Mouse (Mus musculus) E14TG2a.4 (cell line): Measurements from ENCODE around the gene Med13l.

Experiments
- CTCF ChIP-seq: conservative IDR thresholded peaks from 2 replicates; pipeline ENCODE4 v1.5.1; 2014; ENCODE audit warnings: low read length
- NANOG ChIP-seq: IDR thresholded peaks from 2 replicates; pipeline ENCODE4 v1.6.1; 2014; ENCODE audit warnings: borderline replicate concordance, low read length, mixed read lengths
- POU5F1 ChIP-seq: IDR thresholded peaks from 2 replicates; pipeline ENCODE4 v1.6.1; 2014; ENCODE audit warnings: low read length, borderline replicate concordance

DNA sequence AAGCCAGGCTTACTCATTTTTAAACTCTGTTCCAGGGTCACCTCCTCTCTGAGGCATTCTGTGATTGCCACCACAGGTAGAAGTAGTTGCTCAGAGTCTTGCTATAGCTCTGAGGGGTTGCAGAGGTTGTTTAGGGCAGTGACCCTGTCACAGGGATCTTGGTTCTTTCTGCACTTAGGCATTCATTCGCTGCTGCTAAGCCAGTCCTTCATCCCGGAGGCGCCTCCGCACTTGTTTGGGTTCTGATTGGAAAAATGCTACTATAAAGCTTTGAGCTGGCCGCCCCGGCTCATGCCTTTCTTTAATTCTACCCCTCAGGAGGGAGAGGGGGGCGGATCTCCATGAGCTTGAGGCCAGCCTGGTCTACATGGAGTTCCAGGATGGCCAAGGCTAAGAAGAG, 6.9 kb downstream of the Med13l start:
- TF ChIP-seq CTCF = no peak
- TF ChIP-seq NANOG = no peak
- TF ChIP-seq POU5F1 = no peak
